Mouse (Mus musculus): ENCODE results near the gene 4933434E20Rik.

- TF ChIP-seq POLR2A (IDR thresholded peaks at IDR 0.05; ENCODE audit: control insufficient read depth, extremely low read depth, insufficient read depth, low read length, poor library complexity) = no peak
- no peak for TF ChIP-seq CTCF (IDR thresholded peaks at IDR 0.05; ENCODE audit: borderline replicate concordance, control insufficient read depth, extremely low read depth, insufficient read depth, low read length, poor library complexity)
Measured at GRCm38 (mm10) chr3:90064383-90064782, 12.9 kb downstream of the 4933434E20Rik start.

Measured in thymus, adult 2 months (tissue).